Mouse (Mus musculus): ENCODE results near the gene Zscan5b. TPM values are rescaled to one million over a fixed set of nuclear protein-coding genes. Genes with fewer than 3 reads are reported as not detected.
A peak's percentile ranks its signal among the peaks of the same experiment; 100 is the strongest.
"Not testable (repeated sequence)": the region's sequence is repeated elsewhere in the genome, so short reads cannot be mapped to it uniquely, and the experiment has no call there.

Zscan5b gene
- total RNA-seq (2014; rRNA removed) (not detected in 2 replicates), polyA plus RNA-seq (2012; rRNA removed) (not detected in 2 replicates)

- DNase-seq (ENCODE audit: extremely low read depth, low read depth, low spot score) = no peak
- Histone ChIP-seq H3K4me3 (ENCODE audit: insufficient read depth, low read depth, low read length) (no peak within 1 kb of the TSS), H3K27ac (replicated peaks; ENCODE audit: insufficient read depth, low read depth, low read length) (no peak within 1 kb of the TSS), H3K4me1 (ENCODE audit: control insufficient read depth, insufficient read depth, low read length) (no peaks in the 10 kb centered on the region), H3K27me3 (ENCODE audit: control insufficient read depth, insufficient read depth, low read length) (no peaks in the 10 kb centered on the region), H3K36me3 (ENCODE audit: control insufficient read depth, insufficient read depth, low read length) (no peaks in the 10 kb centered on the region), H3K9ac (ENCODE audit: low read depth, low read length) (no peak within 1 kb of the TSS), H3K79me2 (ENCODE audit: control insufficient read depth, insufficient read depth, low read length) (no peaks in the 10 kb centered on the region)
- TF ChIP-seq CTCF (IDR thresholded peaks at IDR 0.05; ENCODE audit: low read depth, low read length) = no peak
- WGBS = 90% methylated on average over 12 of the region's 12 CpGs
Observed at GRCm38 (mm10) chr7:6221978-6222377, at the start of gene Zscan5b. Gene Zscan5b, plus strand, starts transcription at chr7:6222278.

GRCm38 (mm10) chr7:6172674-6173244 is 49.3 kb upstream of the Zscan5b start:
- no peaks in the 10 kb centered on the region for H3K27me3 ChIP-seq (ENCODE audit: control insufficient read depth, insufficient read depth, low read length)
- WGBS = 1% methylated on average over 28 of the region's 28 CpGs
- H3K4me3 ChIP-seq (ENCODE audit: insufficient read depth, low read depth, low read length) = peak overlapping the region; percentile 87
- H3K4me1 ChIP-seq (ENCODE audit: control insufficient read depth, insufficient read depth, low read length) = peaks cover 24% of the 10 kb centered on the region
- DNase-seq (ENCODE audit: extremely low read depth, low read depth, low spot score) = peak; percentile 61
- peaks cover 3% of the 10 kb centered on the region; the same call in 1 of the 2 replicates for H3K36me3 ChIP-seq (ENCODE audit: control insufficient read depth, insufficient read depth, low read length)
- H3K79me2 ChIP-seq (ENCODE audit: control insufficient read depth, insufficient read depth, low read length) = no peaks in the 10 kb centered on the region
- peak overlapping the region; percentile 88 for H3K9ac ChIP-seq (ENCODE audit: low read depth, low read length)
- peak overlapping the region; percentile 83 for H3K27ac ChIP-seq (replicated peaks; ENCODE audit: insufficient read depth, low read depth, low read length)
- TF ChIP-seq CTCF (IDR thresholded peaks at IDR 0.05; ENCODE audit: low read depth, low read length) (no peak), POLR2A (IDR thresholded peaks at IDR 0.05; ENCODE audit: extremely low read depth, insufficient read depth, low read length) (peak; percentile 7; the same call in 1 of the 2 replicates)

GRCm38 (mm10) chr7:6173872-6174271 is 48.2 kb upstream of the Zscan5b start:
- no peak overlapping the region for H3K9ac ChIP-seq (ENCODE audit: low read depth, low read length)
- peak overlapping the region; percentile 83 for H3K27ac ChIP-seq (replicated peaks; ENCODE audit: insufficient read depth, low read depth, low read length)
- H3K4me1 ChIP-seq (ENCODE audit: control insufficient read depth, insufficient read depth, low read length) = peaks cover 24% of the 10 kb centered on the region
- peak; percentile 97 for DNase-seq (ENCODE audit: extremely low read depth, low read depth, low spot score)
- TF ChIP-seq CTCF (IDR thresholded peaks at IDR 0.05; ENCODE audit: low read depth, low read length) (no peak), POLR2A (IDR thresholded peaks at IDR 0.05; ENCODE audit: extremely low read depth, insufficient read depth, low read length) (no peak)
- H3K4me3 ChIP-seq (ENCODE audit: insufficient read depth, low read depth, low read length) = no peak overlapping the region
- peaks cover 3% of the 10 kb centered on the region for H3K36me3 ChIP-seq (ENCODE audit: control insufficient read depth, insufficient read depth, low read length)
- no peaks in the 10 kb centered on the region for H3K27me3 ChIP-seq (ENCODE audit: control insufficient read depth, insufficient read depth, low read length)
- WGBS = 28% methylated on average over 8 of the region's 8 CpGs
- H3K79me2 ChIP-seq (ENCODE audit: control insufficient read depth, insufficient read depth, low read length) = peaks cover 2% of the 10 kb centered on the region; the same call in 1 of the 2 replicates

- not testable (repeated sequence) for H3K4me3 ChIP-seq (ENCODE audit: insufficient read depth, low read depth, low read length); H3K36me3 ChIP-seq (ENCODE audit: control insufficient read depth, insufficient read depth, low read length); H3K79me2 ChIP-seq (ENCODE audit: control insufficient read depth, insufficient read depth, low read length); H3K9ac ChIP-seq (ENCODE audit: low read depth, low read length); H3K27me3 ChIP-seq (ENCODE audit: control insufficient read depth, insufficient read depth, low read length)
- 20% methylated on average over 9 of the region's 9 CpGs for WGBS
- Histone ChIP-seq H3K4me1 (ENCODE audit: control insufficient read depth, insufficient read depth, low read length) (peaks cover 24% of the 10 kb centered on the region), H3K27ac (replicated peaks; ENCODE audit: insufficient read depth, low read depth, low read length) (peak overlapping the region; percentile 56)
- DNase-seq (ENCODE audit: extremely low read depth, low read depth, low spot score) = peak; percentile 33
Observed at GRCm38 (mm10) chr7:6174365-6174987, 47.6 kb upstream of the Zscan5b start.

- Histone ChIP-seq H3K36me3 (ENCODE audit: control insufficient read depth, insufficient read depth, low read length) (peaks cover 3% of the 10 kb centered on the region), H3K9ac (ENCODE audit: low read depth, low read length) (no peak overlapping the region), H3K4me1 (ENCODE audit: control insufficient read depth, insufficient read depth, low read length) (peaks cover 14% of the 10 kb centered on the region), H3K27ac (replicated peaks; ENCODE audit: insufficient read depth, low read depth, low read length) (no peak overlapping the region), H3K27me3 (ENCODE audit: control insufficient read depth, insufficient read depth, low read length) (no peaks in the 10 kb centered on the region), H3K4me3 (ENCODE audit: insufficient read depth, low read depth, low read length) (no peak overlapping the region), H3K79me2 (ENCODE audit: control insufficient read depth, insufficient read depth, low read length) (peaks cover 2% of the 10 kb centered on the region; the same call in 1 of the 2 replicates)
- TF ChIP-seq CTCF (IDR thresholded peaks at IDR 0.05; ENCODE audit: low read depth, low read length) (no peak), POLR2A (IDR thresholded peaks at IDR 0.05; ENCODE audit: extremely low read depth, insufficient read depth, low read length) (no peak)
- DNase-seq (ENCODE audit: extremely low read depth, low read depth, low spot score) = no peak
Observed at GRCm38 (mm10) chr7:6179013-6179412, 43.1 kb upstream of the Zscan5b start.

- H3K4me3 ChIP-seq (ENCODE audit: insufficient read depth, low read depth, low read length) = no peak overlapping the region
- peaks cover 2% of the 10 kb centered on the region; the same call in 1 of the 2 replicates for H3K79me2 ChIP-seq (ENCODE audit: control insufficient read depth, insufficient read depth, low read length)
- no peak overlapping the region for H3K9ac ChIP-seq (ENCODE audit: low read depth, low read length)
- TF ChIP-seq POLR2A (IDR thresholded peaks at IDR 0.05; ENCODE audit: extremely low read depth, insufficient read depth, low read length) (no peak), CTCF (IDR thresholded peaks at IDR 0.05; ENCODE audit: low read depth, low read length) (no peak)
- H3K27ac ChIP-seq (replicated peaks; ENCODE audit: insufficient read depth, low read depth, low read length) = no peak overlapping the region
- peaks cover 3% of the 10 kb centered on the region; the same call in 1 of the 2 replicates for H3K4me1 ChIP-seq (ENCODE audit: control insufficient read depth, insufficient read depth, low read length)
- peaks cover 7% of the 10 kb centered on the region for H3K36me3 ChIP-seq (ENCODE audit: control insufficient read depth, insufficient read depth, low read length)
- no peak for DNase-seq (ENCODE audit: extremely low read depth, low read depth, low spot score)
- H3K27me3 ChIP-seq (ENCODE audit: control insufficient read depth, insufficient read depth, low read length) = no peaks in the 10 kb centered on the region
Observed at GRCm38 (mm10) chr7:6182882-6183281, 39.2 kb upstream of the Zscan5b start.
